Mouse (Mus musculus): ENCODE measurements at regions not wholly inside any gene's neighbourhood (a gene's known extent, or its start where the extent isn't known, plus 50 kb on each side); places are given as distances from the start of the nearest gene placed in this dataset.
"Not testable (repeated sequence)": the region's sequence is repeated elsewhere in the genome, so short reads cannot be mapped to it uniquely, and the experiment has no call there.

GRCm38 (mm10) chr11:52460190-52460780 is 64.1 kb downstream of the 9530068E07Rik start:
- H3K36me3 ChIP-seq (ENCODE audit: insufficient read depth, low read length): no peaks in the 10 kb centered on the region
- H3K27me3 ChIP-seq (ENCODE audit: insufficient read depth, low read length): no peaks in the 10 kb centered on the region
- H3K9ac ChIP-seq (replicated peaks; ENCODE audit: low read length): no peak overlapping the region
- ATAC-seq (peak; percentile 51; the same call in 1 of the 2 replicates), DNase-seq (ENCODE audit: low spot score) (peak; percentile 17)
- no peak overlapping the region for H3K4me2 ChIP-seq (ENCODE audit: low read depth, low read length)
- H3K4me3 ChIP-seq (ENCODE audit: low read length): no peak overlapping the region
- H3K9me3 ChIP-seq (ENCODE audit: low read length): no peaks in the 10 kb centered on the region
- no peak for TF ChIP-seq CTCF (IDR thresholded peaks at IDR 0.05; ENCODE audit: low read depth)
- H3K4me1 ChIP-seq (ENCODE audit: insufficient read depth, low read length): no peaks in the 10 kb centered on the region
- WGBS: 45% methylated on average over 7 of the region's 7 CpGs
- no peak overlapping the region for H3K27ac ChIP-seq

DNA sequence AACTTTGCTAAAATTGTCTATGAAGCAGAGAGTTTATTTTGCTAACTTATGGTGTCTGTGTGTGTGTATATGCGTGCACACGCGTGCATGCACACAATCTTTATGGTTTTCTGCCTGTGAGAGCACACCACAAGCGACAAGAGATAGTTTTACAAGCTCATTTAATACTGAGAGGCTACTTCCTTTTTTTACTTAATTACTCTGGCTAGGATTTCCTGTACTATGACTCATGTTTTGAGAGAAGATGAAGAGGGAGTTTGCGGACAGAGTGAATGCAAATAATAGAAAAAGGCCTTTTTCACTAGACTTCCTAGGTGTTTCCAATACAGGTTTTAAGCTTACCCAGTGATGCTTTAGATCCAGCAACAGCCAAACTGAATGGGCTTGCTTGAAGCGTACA is 74.9 kb downstream of the 9530068E07Rik start:
- WGBS: 91% methylated on average over 6 of the region's 6 CpGs

DNA sequence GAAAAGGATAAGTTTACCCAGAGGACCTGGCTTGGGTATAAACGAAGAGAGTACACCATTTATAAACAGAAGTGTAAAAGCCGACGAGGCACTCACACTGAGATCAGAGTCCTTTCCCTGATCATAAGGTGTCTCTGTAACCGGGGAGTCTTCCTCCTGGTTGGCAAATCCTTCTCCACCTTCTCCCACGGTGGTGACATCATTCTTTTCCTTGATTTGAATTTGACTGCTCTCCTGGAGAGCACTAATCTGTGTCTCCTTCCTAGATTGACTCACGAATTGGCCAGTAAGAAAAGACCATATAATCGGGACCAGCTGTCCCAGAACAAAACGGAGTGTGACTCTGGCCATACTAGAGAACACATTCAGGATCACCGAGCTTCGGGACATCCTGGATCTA is 83.9 kb downstream of the 9530068E07Rik start:
- not testable (repeated sequence) for DNase-seq (ENCODE audit: low spot score); H3K36me3 ChIP-seq (ENCODE audit: insufficient read depth, low read length); H3K4me3 ChIP-seq (ENCODE audit: low read length); H3K27ac ChIP-seq; ATAC-seq; H3K27me3 ChIP-seq (ENCODE audit: insufficient read depth, low read length); H3K9me3 ChIP-seq (ENCODE audit: low read length); H3K4me1 ChIP-seq (ENCODE audit: insufficient read depth, low read length); H3K9ac ChIP-seq (replicated peaks; ENCODE audit: low read length); H3K4me2 ChIP-seq (ENCODE audit: low read depth, low read length)
- WGBS: 70% methylated on average over 10 of the region's 10 CpGs

More for the DNA sequence above, 74.9 kb downstream of the 9530068E07Rik start:
- H3K27me3 ChIP-seq (ENCODE audit: insufficient read depth, low read length); H3K9me3 ChIP-seq (ENCODE audit: low read length); ATAC-seq; H3K27ac ChIP-seq; H3K36me3 ChIP-seq (ENCODE audit: insufficient read depth, low read length); DNase-seq (ENCODE audit: low spot score); H3K4me3 ChIP-seq (ENCODE audit: low read length); H3K9ac ChIP-seq (replicated peaks; ENCODE audit: low read length); H3K4me1 ChIP-seq (ENCODE audit: insufficient read depth, low read length); H3K4me2 ChIP-seq (ENCODE audit: low read depth, low read length): not testable (repeated sequence)

DNA sequence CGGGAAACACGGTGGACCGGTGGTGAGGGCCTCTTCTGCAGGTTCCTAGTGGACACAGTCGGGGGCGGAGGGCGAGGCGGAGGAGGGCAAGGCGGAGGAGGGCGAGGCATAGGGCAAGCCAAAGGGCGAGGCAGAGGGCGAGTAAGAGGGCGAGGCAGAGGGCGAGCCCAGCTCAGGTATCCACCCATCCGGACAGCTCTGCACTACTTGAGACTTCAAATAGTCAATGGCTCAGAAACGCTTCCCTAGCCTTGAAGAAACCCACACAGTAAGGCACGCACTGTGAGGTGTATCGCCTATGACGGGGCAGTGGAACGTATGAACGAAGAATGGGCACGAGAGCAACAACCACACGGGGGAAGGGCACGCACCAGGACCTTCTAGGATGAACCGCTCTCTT is 84.5 kb downstream of the 9530068E07Rik start:
- 93% methylated on average over 24 of the region's 24 CpGs for WGBS
- not testable (repeated sequence) for H3K9me3 ChIP-seq (ENCODE audit: low read length)

DNA sequence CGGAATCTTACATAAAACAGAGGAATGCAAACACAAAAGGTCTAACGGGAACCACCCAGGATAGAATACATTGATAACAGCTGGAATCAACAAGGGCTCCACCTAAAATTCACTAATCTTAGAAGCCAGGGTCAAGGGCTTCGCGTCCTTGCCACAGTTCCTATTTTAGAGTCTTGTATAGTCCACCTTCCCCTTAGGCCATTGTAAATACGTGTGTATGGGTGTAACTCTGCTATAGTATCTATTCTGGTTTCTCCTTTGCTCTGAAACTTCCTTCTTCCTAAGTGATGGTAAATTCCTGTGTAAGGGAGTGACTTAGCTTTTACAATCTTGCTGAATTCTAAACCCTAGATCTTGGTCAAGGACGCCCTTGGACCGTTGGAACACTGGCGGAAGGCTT is 87.3 kb downstream of the 9530068E07Rik start:
- not testable (repeated sequence) for H3K27ac ChIP-seq; ATAC-seq; H3K36me3 ChIP-seq (ENCODE audit: insufficient read depth, low read length); H3K4me1 ChIP-seq (ENCODE audit: insufficient read depth, low read length); H3K9ac ChIP-seq (replicated peaks; ENCODE audit: low read length); H3K4me2 ChIP-seq (ENCODE audit: low read depth, low read length); H3K4me3 ChIP-seq (ENCODE audit: low read length); H3K27me3 ChIP-seq (ENCODE audit: insufficient read depth, low read length); DNase-seq (ENCODE audit: low spot score); H3K9me3 ChIP-seq (ENCODE audit: low read length)
- WGBS: 88% methylated on average over 4 of the region's 8 CpGs

More for the DNA sequence above, 84.5 kb downstream of the 9530068E07Rik start:
- H3K27ac ChIP-seq; H3K27me3 ChIP-seq (ENCODE audit: insufficient read depth, low read length); H3K4me2 ChIP-seq (ENCODE audit: low read depth, low read length); H3K9ac ChIP-seq (replicated peaks; ENCODE audit: low read length); ATAC-seq; H3K36me3 ChIP-seq (ENCODE audit: insufficient read depth, low read length); DNase-seq (ENCODE audit: low spot score); H3K4me3 ChIP-seq (ENCODE audit: low read length); H3K4me1 ChIP-seq (ENCODE audit: insufficient read depth, low read length): not testable (repeated sequence)

GRCm38 (mm10) chr11:52488538-52488937 is 92.3 kb downstream of the 9530068E07Rik start:
- not testable (repeated sequence) for H3K4me2 ChIP-seq (ENCODE audit: low read depth, low read length); H3K4me3 ChIP-seq (ENCODE audit: low read length); H3K36me3 ChIP-seq (ENCODE audit: insufficient read depth, low read length); ATAC-seq; H3K27me3 ChIP-seq (ENCODE audit: insufficient read depth, low read length); H3K4me1 ChIP-seq (ENCODE audit: insufficient read depth, low read length); H3K9ac ChIP-seq (replicated peaks; ENCODE audit: low read length); H3K9me3 ChIP-seq (ENCODE audit: low read length); H3K27ac ChIP-seq
- 71% methylated on average over 4 of the region's 4 CpGs for WGBS
- TF ChIP-seq CTCF (IDR thresholded peaks at IDR 0.05; ENCODE audit: low read depth): peak; percentile 50
- peak; percentile 24 for DNase-seq (ENCODE audit: low spot score)

DNA sequence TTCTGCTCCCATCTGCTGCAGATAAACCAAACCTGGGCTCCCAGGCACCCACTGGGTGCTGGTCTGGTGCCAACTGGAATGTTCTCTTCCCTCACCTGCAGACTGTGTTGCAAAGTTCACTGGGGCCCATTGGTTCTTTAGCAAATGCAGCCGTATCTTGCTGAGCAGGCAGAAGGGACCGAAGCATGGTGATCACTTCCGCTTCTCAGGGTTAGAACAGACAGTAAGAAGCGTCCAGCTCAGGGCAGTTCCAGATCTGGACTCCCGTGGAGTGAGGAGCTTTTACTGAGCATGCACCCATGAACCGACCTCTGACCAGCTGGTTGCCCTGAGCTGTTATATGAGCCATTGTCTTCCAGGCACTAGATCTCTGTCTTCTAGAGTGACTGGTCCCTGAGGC is 97.1 kb downstream of the 9530068E07Rik start:
- WGBS: 77% methylated on average over 6 of the region's 6 CpGs

More for the DNA sequence above, 97.1 kb downstream of the 9530068E07Rik start:
- H3K4me2 ChIP-seq (ENCODE audit: low read depth, low read length): no peak overlapping the region
- no peak for ATAC-seq
- H3K27ac ChIP-seq: no peak overlapping the region
- no peak overlapping the region for H3K9ac ChIP-seq (replicated peaks; ENCODE audit: low read length)
- H3K9me3 ChIP-seq (ENCODE audit: low read length): no peaks in the 10 kb centered on the region
- H3K36me3 ChIP-seq (ENCODE audit: insufficient read depth, low read length): no peaks in the 10 kb centered on the region
- DNase-seq (ENCODE audit: low spot score): no peak
- H3K4me3 ChIP-seq (ENCODE audit: low read length): no peak overlapping the region
- H3K27me3 ChIP-seq (ENCODE audit: insufficient read depth, low read length): no peaks in the 10 kb centered on the region
- TF ChIP-seq CTCF (IDR thresholded peaks at IDR 0.05; ENCODE audit: low read depth): no peak
- H3K4me1 ChIP-seq (ENCODE audit: insufficient read depth, low read length): no peaks in the 10 kb centered on the region

All from hindbrain, postnatal 0 days (tissue).